Comparison of ENCODE assay signal across 26 mouse cellular contexts in genomic region chr5:107285563-107285962, GRCm38 (mm10).
"Had no signal": no experiment of that assay in that cellular context is flagged by ENCODE, and none has a peak within 500 bp of the region (broad histone marks: within the 10 kb centered on the region; RNA-seq: fewer than 3 reads in every experiment).

No protein-coding gene starts in this region.

- H3K27ac ChIP-seq: limb, embryonic 10.5 days; limb, embryonic 13.5 days; liver, embryonic 12.5 days; liver, embryonic 15.5 days; lung, embryonic 15.5 days; midbrain, embryonic 10.5 days; midbrain, embryonic 13.5 days; neural tube, embryonic 12.5 days; neural tube, embryonic 15.5 days had no signal

- ATAC-seq: liver, embryonic 12.5 days; midbrain, embryonic 13.5 days; midbrain, embryonic 16.5 days had no signal

- H3K4me2 ChIP-seq: liver, embryonic 12.5 days; liver, embryonic 15.5 days; lung, embryonic 15.5 days; midbrain, embryonic 13.5 days; neural tube, embryonic 12.5 days; neural tube, embryonic 15.5 days had no signal

- H3K36me3 ChIP-seq: limb, embryonic 10.5 days; limb, embryonic 13.5 days; liver, embryonic 15.5 days; lung, embryonic 15.5 days; midbrain, embryonic 10.5 days; midbrain, embryonic 13.5 days; neural tube, embryonic 12.5 days; neural tube, embryonic 15.5 days had no signal

- H3K9ac ChIP-seq: limb, embryonic 13.5 days; liver, embryonic 12.5 days; liver, embryonic 15.5 days; lung, embryonic 15.5 days; midbrain, embryonic 13.5 days; neural tube, embryonic 12.5 days; neural tube, embryonic 15.5 days had no signal

- H3K27me3 ChIP-seq: lung, embryonic 15.5 days; neural tube, embryonic 15.5 days had no signal

- H3K9me3 ChIP-seq: limb, embryonic 10.5 days; liver, embryonic 15.5 days; lung, embryonic 15.5 days; midbrain, embryonic 10.5 days; midbrain, embryonic 13.5 days; neural tube, embryonic 15.5 days had no signal

- H3K4me3 ChIP-seq: layer of hippocampus, adult 2 months; limb, embryonic 10.5 days; limb, embryonic 13.5 days; liver, embryonic 12.5 days; liver, embryonic 15.5 days; lung, embryonic 15.5 days; megakaryocyte, embryonic 14.5 days; midbrain, embryonic 10.5 days; midbrain, embryonic 13.5 days; myocyte; neural tube, embryonic 12.5 days; neural tube, embryonic 15.5 days had no signal

- DNase-seq: kidney, adult 9 months; kidney, postnatal 14 days; kidney, postnatal 4 days; layer of hippocampus, adult 9-11 months; liver; lung, adult 18-20 months; lung, postnatal 10 days; lung, postnatal 36 days; right cerebral cortex, adult 18-20 months; right cerebral cortex, postnatal 14 days; right cerebral cortex, postnatal 4 days; thymus, adult 18-20 months; thymus, postnatal 4 days had no signal
